Mouse (Mus musculus): Measurements from ENCODE around the gene Sema4f.

The Sema4f gene

GRCm38 (mm10) chr6:82939167-82939912, at the start of gene Sema4f:
Sema4f (minus strand) TSS chr6:82939769.
- peak; percentile 73 for DNase-seq (ENCODE audit: extremely low spot score)

GRCm38 (mm10) chr6:82987411-82987971, 47.9 kb upstream of the Sema4f start:
- DNase-seq (ENCODE audit: extremely low spot score): peak; percentile 40

- peak; percentile 67 for DNase-seq (ENCODE audit: extremely low spot score)
Observed at GRCm38 (mm10) chr6:82971031-82971430, 31.5 kb upstream of the Sema4f start.

- DNase-seq (ENCODE audit: extremely low spot score): no peak
Observed at GRCm38 (mm10) chr6:82969249-82970084, 29.9 kb upstream of the Sema4f start.

GRCm38 (mm10) chr6:82961664-82962063, 22.1 kb upstream of the Sema4f start:
- DNase-seq (ENCODE audit: extremely low spot score): no peak

GRCm38 (mm10) chr6:82956553-82957251, 17.1 kb upstream of the Sema4f start:
- DNase-seq (ENCODE audit: extremely low spot score): no peak

GRCm38 (mm10) chr6:82946651-82947050, 7.1 kb upstream of the Sema4f start, which contains the start of gene M1ap:
M1ap (plus strand) TSS chr6:82946902.
- no peak for DNase-seq (ENCODE audit: extremely low spot score)

- no peak for DNase-seq (ENCODE audit: extremely low spot score)
Observed at GRCm38 (mm10) chr6:82945750-82946149, 6.2 kb upstream of the Sema4f start.

GRCm38 (mm10) chr6:82940765-82941164, 1.2 kb upstream of the Sema4f start:
- no peak for DNase-seq (ENCODE audit: extremely low spot score)

GRCm38 (mm10) chr6:82934616-82935230, 4.8 kb downstream of the Sema4f start:
- no peak for DNase-seq (ENCODE audit: extremely low spot score)

- DNase-seq (ENCODE audit: extremely low spot score): no peak
Observed at GRCm38 (mm10) chr6:82927617-82928016, 12.0 kb downstream of the Sema4f start.

- no peak for DNase-seq (ENCODE audit: extremely low spot score)
Observed at GRCm38 (mm10) chr6:82926528-82926927, 13.0 kb downstream of the Sema4f start.

- DNase-seq (ENCODE audit: extremely low spot score): no peak
Observed at GRCm38 (mm10) chr6:82926106-82926505, 13.5 kb downstream of the Sema4f start.

GRCm38 (mm10) chr6:82925005-82925404, 14.6 kb downstream of the Sema4f start:
- no peak for DNase-seq (ENCODE audit: extremely low spot score)

- DNase-seq (ENCODE audit: extremely low spot score): no peak
Observed at GRCm38 (mm10) chr6:82921426-82922224, 17.9 kb downstream of the Sema4f start.

GRCm38 (mm10) chr6:82919520-82919919, 20.0 kb downstream of the Sema4f start:
- no peak for DNase-seq (ENCODE audit: extremely low spot score)

- no peak for DNase-seq (ENCODE audit: extremely low spot score)
Observed at GRCm38 (mm10) chr6:82918371-82918770, 21.2 kb downstream of the Sema4f start.

GRCm38 (mm10) chr6:82917778-82918129, 21.8 kb downstream of the Sema4f start:
- DNase-seq (ENCODE audit: extremely low spot score): peak; percentile 61

GRCm38 (mm10) chr6:82917076-82917777, 22.3 kb downstream of the Sema4f start:
- DNase-seq (ENCODE audit: extremely low spot score): no peak

GRCm38 (mm10) chr6:82916459-82916858, 23.1 kb downstream of the Sema4f start:
- DNase-seq (ENCODE audit: extremely low spot score): no peak

All from embryo, embryonic 9.5 days (tissue).